Mouse (Mus musculus): Measurements from ENCODE around the gene Rasgrf1.
A peak's percentile ranks its signal among the peaks of the same experiment; 100 is the strongest.

The Rasgrf1 gene

GRCm38 (mm10) chr9:89906645-89907044 lies 3.1 kb upstream of the Rasgrf1 start:
- DNase-seq (ENCODE audit: extremely low read depth, low read depth, low spot score): no peak

- no peak for DNase-seq (ENCODE audit: extremely low read depth, low read depth, low spot score)
Observed at GRCm38 (mm10) chr9:89907941-89908340, 1.8 kb upstream of the Rasgrf1 start.

- DNase-seq (ENCODE audit: extremely low read depth, low read depth, low spot score): no peak
Observed at GRCm38 (mm10) chr9:89908601-89909000, 1.1 kb upstream of the Rasgrf1 start.

GRCm38 (mm10) chr9:89910011-89910400 lies 298 bp downstream of the Rasgrf1 start:
- DNase-seq (ENCODE audit: extremely low read depth, low read depth, low spot score): no peak

GRCm38 (mm10) chr9:89910741-89911444 lies 1.2 kb downstream of the Rasgrf1 start:
- no peak for DNase-seq (ENCODE audit: extremely low read depth, low read depth, low spot score)

- no peak for DNase-seq (ENCODE audit: extremely low read depth, low read depth, low spot score)
Observed at GRCm38 (mm10) chr9:89911891-89912549, 2.3 kb downstream of the Rasgrf1 start.

- no peak for DNase-seq (ENCODE audit: extremely low read depth, low read depth, low spot score)
Observed at GRCm38 (mm10) chr9:89913135-89913534, 3.4 kb downstream of the Rasgrf1 start.

- DNase-seq (ENCODE audit: extremely low read depth, low read depth, low spot score): no peak
Observed at GRCm38 (mm10) chr9:89916471-89916870, 6.8 kb downstream of the Rasgrf1 start.

GRCm38 (mm10) chr9:89917431-89917830 lies 7.7 kb downstream of the Rasgrf1 start:
- DNase-seq (ENCODE audit: extremely low read depth, low read depth, low spot score): no peak

- DNase-seq (ENCODE audit: extremely low read depth, low read depth, low spot score): no peak
Observed at GRCm38 (mm10) chr9:89918832-89919231, 9.1 kb downstream of the Rasgrf1 start.

- peak; percentile 25 for DNase-seq (ENCODE audit: extremely low read depth, low read depth, low spot score)
Observed at GRCm38 (mm10) chr9:89921121-89921520, 11.4 kb downstream of the Rasgrf1 start.

GRCm38 (mm10) chr9:89922666-89923065 lies 13.0 kb downstream of the Rasgrf1 start:
- DNase-seq (ENCODE audit: extremely low read depth, low read depth, low spot score): no peak

- no peak for DNase-seq (ENCODE audit: extremely low read depth, low read depth, low spot score)
Observed at GRCm38 (mm10) chr9:89924836-89925235, 15.1 kb downstream of the Rasgrf1 start.

- no peak for DNase-seq (ENCODE audit: extremely low read depth, low read depth, low spot score)
Observed at GRCm38 (mm10) chr9:89928497-89928896, 18.8 kb downstream of the Rasgrf1 start.

GRCm38 (mm10) chr9:89940428-89940827 lies 30.7 kb downstream of the Rasgrf1 start:
- DNase-seq (ENCODE audit: extremely low read depth, low read depth, low spot score): no peak

GRCm38 (mm10) chr9:89946830-89947229 lies 37.1 kb downstream of the Rasgrf1 start:
- DNase-seq (ENCODE audit: extremely low read depth, low read depth, low spot score): no peak

GRCm38 (mm10) chr9:89948602-89949001 lies 38.9 kb downstream of the Rasgrf1 start:
- DNase-seq (ENCODE audit: extremely low read depth, low read depth, low spot score): no peak

- no peak for DNase-seq (ENCODE audit: extremely low read depth, low read depth, low spot score)
Observed at GRCm38 (mm10) chr9:89953596-89954215, 44.0 kb downstream of the Rasgrf1 start.

- no peak for DNase-seq (ENCODE audit: extremely low read depth, low read depth, low spot score)
Observed at GRCm38 (mm10) chr9:89954860-89955479, 45.3 kb downstream of the Rasgrf1 start.

- no peak for DNase-seq (ENCODE audit: extremely low read depth, low read depth, low spot score)
Observed at GRCm38 (mm10) chr9:89958959-89959358, 49.3 kb downstream of the Rasgrf1 start.

GRCm38 (mm10) chr9:89964091-89964490 lies 54.4 kb downstream of the Rasgrf1 start:
- no peak for DNase-seq (ENCODE audit: extremely low read depth, low read depth, low spot score)

GRCm38 (mm10) chr9:89967716-89968115 lies 58.0 kb downstream of the Rasgrf1 start:
- DNase-seq (ENCODE audit: extremely low read depth, low read depth, low spot score): no peak

Measured in fat pad, adult 2 months (tissue).